Mouse (Mus musculus): ENCODE data around the gene H2-T22. TPM values are rescaled to one million over a fixed set of nuclear protein-coding genes. Genes with fewer than 3 reads are reported as not detected.
"Not testable (repeated sequence)": the region's sequence is repeated elsewhere in the genome, so short reads cannot be mapped to it uniquely, and the experiment has no call there.

H2-T22 gene
- polyA plus RNA-seq, 1 experiment: 59.2 TPM

GRCm38 (mm10) chr17:36030046-36030702, 12.4 kb downstream of the H2-T22 start:
- not testable (repeated sequence) for DNase-seq (ENCODE audit: low read depth)

- DNase-seq (ENCODE audit: low read depth): no peak
Measured at GRCm38 (mm10) chr17:36028879-36029619, 13.5 kb downstream of the H2-T22 start.

- DNase-seq (ENCODE audit: low read depth): no peak
Measured at GRCm38 (mm10) chr17:36027663-36028062, 14.9 kb downstream of the H2-T22 start.

- DNase-seq (ENCODE audit: low read depth): no peak
Measured at GRCm38 (mm10) chr17:36025901-36026300, 16.6 kb downstream of the H2-T22 start.

GRCm38 (mm10) chr17:36025197-36025596, 17.4 kb downstream of the H2-T22 start:
- DNase-seq (ENCODE audit: low read depth): no peak

GRCm38 (mm10) chr17:36023710-36024654, 18.6 kb downstream of the H2-T22 start:
- peak; percentile 97 for DNase-seq (ENCODE audit: low read depth)

GRCm38 (mm10) chr17:36022922-36023321, 19.6 kb downstream of the H2-T22 start:
- DNase-seq (ENCODE audit: low read depth): no peak

GRCm38 (mm10) chr17:36022098-36022497, 20.4 kb downstream of the H2-T22 start:
- no peak for DNase-seq (ENCODE audit: low read depth)

- DNase-seq (ENCODE audit: low read depth): no peak
Measured at GRCm38 (mm10) chr17:36021309-36021708, 21.2 kb downstream of the H2-T22 start.

- no peak for DNase-seq (ENCODE audit: low read depth)
Measured at GRCm38 (mm10) chr17:36020191-36021073, 22.1 kb downstream of the H2-T22 start, which contains the start of gene H2-T24. Gene H2-T24, minus strand, starts transcription at chr17:36020560.

- no peak for DNase-seq (ENCODE audit: low read depth)
Measured at GRCm38 (mm10) chr17:36019519-36019918, 23.0 kb downstream of the H2-T22 start.

- no peak for DNase-seq (ENCODE audit: low read depth)
Measured at GRCm38 (mm10) chr17:36018979-36019378, 23.6 kb downstream of the H2-T22 start.

- DNase-seq (ENCODE audit: low read depth): no peak
Measured at GRCm38 (mm10) chr17:36017046-36017445, 25.5 kb downstream of the H2-T22 start.

GRCm38 (mm10) chr17:36014977-36015376, 27.6 kb downstream of the H2-T22 start:
- DNase-seq (ENCODE audit: low read depth): no peak

- not testable (repeated sequence) for DNase-seq (ENCODE audit: low read depth)
Measured at GRCm38 (mm10) chr17:36004409-36004808, 38.1 kb downstream of the H2-T22 start.

- DNase-seq (ENCODE audit: low read depth): no peak
Measured at GRCm38 (mm10) chr17:36003331-36003730, 39.2 kb downstream of the H2-T22 start.

- DNase-seq (ENCODE audit: low read depth): no peak
Measured at GRCm38 (mm10) chr17:36001966-36002365, 40.6 kb downstream of the H2-T22 start.

- no peak for DNase-seq (ENCODE audit: low read depth)
Measured at GRCm38 (mm10) chr17:36001121-36001897, 41.2 kb downstream of the H2-T22 start.

- DNase-seq (ENCODE audit: low read depth): no peak
Measured at GRCm38 (mm10) chr17:36000349-36000748, 42.2 kb downstream of the H2-T22 start.

GRCm38 (mm10) chr17:35999356-35999755, 43.2 kb downstream of the H2-T22 start:
- no peak for DNase-seq (ENCODE audit: low read depth)
